Mouse (Mus musculus) heart, postnatal 25 days (tissue): ENCODE measurements at regions not wholly inside any gene's neighbourhood (a gene's known extent, or its start where the extent isn't known, plus 50 kb on each side); places are given as distances from the start of the nearest gene placed in this dataset.

Experiments used
- DNase-seq: peaks from one replicate; pipeline ENCODE4 v3.0.0; 2022; ENCODE audit warnings: low spot score
- intact Hi-C: fragments of 180-260 bp; cut with DNase I; formaldehyde crosslinking; loops from one replicate; pipeline ENCODE4 v1.15.1; 2025

DNA sequence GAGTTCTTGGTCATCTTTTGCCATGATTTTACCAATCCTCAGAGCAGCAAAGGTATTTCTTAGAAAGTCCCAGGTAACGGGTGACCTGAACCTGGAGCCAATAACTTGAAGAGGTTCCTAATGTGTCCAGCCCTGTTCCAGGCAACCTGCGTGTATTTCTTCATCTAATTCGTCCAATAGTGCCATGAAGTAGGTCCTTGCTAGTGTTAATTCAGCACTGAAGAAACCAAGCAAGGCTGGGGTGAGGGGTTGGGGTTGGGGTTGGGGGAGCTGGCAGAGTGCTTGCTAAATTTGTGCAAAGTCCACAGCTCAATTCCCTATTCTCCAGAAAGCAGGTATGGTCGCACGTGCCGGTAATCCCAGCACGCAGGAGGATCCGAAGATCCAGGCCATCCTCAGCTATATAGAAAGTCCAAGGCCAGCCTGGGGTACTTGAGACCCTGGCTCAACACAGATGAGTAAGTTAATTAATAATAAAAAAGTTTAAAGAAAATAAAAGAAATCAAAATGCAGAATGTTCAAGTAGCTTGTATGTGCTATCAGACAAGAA lies 54.6 kb upstream of the Cpsf6 start:
- DNase-seq: no peak
- intact Hi-C loops: loop anchor here (2.0 kb wide), 2 partner anchors 72 to 96 kb away; no protein-coding TSS in a partner anchor

DNA sequence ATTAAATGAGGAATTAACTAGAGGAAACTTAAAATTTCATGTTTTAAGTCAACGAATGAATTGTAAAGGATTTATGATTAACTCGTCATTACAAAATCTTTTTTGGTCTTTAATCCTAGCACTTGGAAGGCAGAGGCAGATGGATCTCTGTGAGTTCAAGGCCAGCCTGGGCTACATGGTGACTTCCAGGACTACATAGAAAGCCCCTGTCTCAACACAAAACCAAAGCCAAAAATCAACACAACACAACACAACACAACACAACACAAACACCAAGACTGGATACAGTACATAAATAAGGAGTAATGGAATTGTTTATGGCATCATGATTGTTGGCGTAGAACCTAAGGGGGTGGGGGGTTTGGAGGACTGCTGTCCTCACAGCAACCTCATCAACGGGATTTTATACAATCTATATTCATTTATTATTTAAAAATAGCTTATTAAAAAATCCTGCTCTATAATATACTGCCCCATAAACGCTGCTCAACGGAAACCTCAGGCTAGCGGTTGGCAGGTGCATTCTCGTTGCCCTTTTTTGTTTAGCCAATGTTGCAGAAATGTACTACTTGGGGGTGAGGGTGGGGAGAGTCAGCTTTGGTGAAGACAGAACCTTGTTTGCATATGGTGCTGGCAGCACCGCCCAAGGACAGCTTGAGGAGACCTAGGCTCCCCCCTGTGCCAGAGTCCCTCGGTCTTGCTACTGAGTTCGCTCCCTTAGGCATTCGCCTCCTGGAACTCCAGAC lies 53.9 kb upstream of the Cpsf6 start:
- DNase-seq: no peak
- intact Hi-C loops: loop anchor here (2.0 kb wide), 2 partner anchors 71 to 95 kb away; no protein-coding TSS in a partner anchor

DNA sequence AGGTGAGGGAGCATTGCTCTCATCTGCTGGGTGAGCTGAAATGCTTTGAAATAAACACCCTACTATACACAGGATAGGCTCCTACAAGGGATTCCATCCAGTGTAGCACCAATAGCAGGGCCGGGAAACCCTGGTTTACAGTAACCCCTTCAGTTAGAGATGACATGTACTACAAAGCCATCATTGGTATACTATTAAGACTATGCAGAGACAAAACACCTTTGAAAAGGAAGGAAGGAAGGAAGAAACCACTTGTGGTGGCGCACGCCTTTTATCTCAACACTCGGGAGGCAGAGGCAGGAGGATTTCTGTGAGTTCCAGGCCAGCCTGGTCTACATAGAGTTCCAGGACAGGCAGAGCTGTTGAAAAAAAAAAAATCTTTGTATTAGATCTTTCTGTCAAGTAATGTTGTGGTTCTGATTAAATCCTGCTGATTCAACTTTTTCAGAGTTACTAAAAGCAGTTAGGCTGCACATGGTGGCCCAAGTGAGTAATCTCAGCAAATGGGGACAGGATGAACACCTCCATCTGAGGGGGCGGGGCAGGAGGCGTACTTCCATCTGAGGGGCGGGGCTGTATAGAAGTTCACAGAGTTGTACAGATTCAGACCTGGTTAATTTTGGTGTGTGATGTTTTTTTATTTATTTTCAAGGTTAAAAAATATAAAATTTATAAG lies 53.2 kb upstream of the Cpsf6 start:
- intact Hi-C loops: no loop called here
- no peak for DNase-seq

DNA sequence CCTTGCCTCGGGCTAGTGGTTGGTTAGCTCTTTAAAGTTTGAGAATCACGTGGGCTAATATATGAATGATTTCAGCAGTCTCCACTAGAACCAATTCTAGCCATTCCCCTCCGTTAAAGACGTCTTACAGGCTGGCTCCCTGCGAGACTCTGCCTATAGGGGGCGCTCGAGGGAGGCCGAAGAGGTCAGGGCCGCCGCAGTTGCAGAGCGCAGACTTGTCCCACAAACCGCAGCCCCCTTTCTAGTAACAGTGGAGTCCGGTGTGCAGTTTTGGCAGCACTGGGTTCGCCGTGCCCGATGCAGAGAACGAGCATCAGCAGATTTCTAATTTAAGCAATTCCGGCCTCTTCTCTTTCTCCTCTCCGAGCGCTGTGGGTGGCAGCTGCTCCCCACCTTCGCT lies 52.6 kb upstream of the Cpsf6 start:
- no peak for DNase-seq
- intact Hi-C loops: no loop called here

DNA sequence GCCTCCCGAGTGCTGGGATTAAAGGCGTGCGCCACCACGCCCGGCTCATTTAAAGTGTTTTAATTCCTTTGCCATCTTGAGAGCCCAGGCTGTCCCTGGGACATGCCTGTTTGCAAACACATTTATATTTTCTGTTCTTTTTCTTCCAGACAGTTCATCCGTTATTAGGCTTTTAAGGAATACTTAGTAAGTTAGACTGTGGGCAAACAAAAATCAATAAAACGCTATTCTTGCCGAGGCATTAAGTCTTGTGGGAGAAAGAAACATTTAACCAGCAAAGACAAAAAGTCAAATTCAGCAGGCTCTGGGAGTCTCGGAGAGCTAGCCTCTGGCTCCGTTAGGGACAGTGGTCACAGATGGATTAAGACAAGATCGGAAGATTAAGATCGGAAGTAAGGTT lies 52.0 kb upstream of the Cpsf6 start:
- no peak for DNase-seq
- intact Hi-C loops: no loop called here

DNA sequence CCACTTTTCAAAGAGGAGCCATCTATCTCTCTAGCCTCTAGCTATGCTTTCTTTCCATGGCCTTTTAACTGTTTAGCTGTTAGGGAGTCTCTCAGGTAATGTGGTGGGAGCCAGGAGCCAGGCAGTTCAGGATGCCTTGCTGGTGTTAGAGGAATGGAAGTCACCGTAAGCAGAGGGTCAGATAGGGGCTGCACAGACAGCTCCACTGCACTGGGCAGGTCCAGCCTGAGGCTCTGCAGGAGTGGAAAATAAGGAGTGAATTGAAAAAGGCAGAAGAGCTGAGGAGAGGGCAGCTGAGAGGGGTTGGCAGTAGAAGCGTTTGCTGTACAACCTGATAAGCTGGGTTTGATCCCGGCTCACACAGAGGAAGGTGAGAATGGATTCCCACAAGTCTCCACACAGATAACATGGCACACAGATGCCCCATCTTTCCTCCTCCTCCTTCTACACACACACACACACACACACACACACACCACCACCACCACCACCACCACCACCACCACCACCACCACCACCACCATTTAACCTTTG lies 51.3 kb upstream of the Cpsf6 start:
- intact Hi-C loops: no loop called here
- no peak for DNase-seq

DNA sequence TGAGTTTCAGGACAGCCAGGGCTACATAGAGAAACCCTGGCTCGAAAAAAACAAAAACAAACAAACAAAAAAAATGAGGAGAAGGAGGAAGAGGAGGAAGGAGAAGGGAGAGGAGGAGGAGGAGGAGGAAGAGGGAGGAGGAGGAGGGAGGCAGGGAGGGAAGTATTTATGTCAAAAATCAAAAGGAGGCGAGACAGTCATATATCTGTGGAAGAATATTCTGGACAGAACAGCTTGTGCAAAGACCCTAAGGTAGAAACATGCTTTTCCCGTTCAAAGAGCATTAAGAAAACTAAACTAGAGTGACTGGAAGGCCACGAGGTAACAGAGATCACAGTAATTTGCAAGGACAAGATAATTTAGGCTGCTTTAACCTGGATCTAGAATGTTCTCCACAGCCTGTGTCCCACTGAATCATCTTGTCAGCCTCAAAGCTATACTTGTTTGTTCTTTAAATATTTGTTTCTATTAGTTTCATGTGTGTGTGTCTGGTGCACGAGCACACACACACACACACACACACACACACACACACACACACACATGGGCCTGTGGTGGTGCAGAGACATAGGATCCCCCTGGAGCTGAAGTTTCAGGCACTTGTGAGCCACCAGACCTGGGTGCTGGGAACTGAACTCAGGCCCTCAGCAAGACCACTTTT lies 50.5 kb upstream of the Cpsf6 start:
- no peak for DNase-seq
- intact Hi-C loops: no loop called here

DNA sequence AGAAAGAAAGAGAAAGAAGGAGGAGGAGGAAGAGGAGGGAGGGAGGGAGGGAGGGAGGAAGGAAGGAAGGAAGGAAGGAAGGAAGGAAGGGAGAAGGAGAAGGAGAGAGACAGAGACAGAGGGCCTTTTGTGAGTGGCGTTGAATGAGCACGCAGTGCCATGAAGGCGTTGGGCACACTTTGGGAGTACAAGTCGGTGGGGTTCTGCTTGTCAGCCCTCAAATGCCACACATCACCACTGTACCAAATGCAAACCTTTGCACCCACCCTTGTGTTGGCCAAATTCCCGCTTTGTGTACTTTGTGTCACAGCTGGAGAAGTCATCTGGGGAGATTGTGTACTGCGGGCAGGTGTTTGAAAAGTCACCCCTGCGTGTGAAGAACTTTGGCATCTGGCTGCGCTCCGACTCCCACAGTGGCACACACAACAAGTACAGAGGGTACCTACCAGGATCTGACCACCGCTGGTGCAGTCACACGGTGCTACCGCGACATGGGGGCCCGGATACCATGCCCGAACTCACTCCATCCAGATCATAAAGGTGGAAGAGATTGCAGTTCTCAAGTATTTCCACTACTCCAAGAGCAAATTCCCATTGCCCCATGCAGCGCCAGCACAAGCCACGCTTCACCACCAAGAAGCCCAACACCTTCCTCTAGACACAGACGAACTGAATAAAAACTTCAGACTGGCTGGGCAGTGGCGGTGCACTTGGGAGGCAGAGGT lies 49.8 kb upstream of the Cpsf6 start:
- no peak for DNase-seq
- intact Hi-C loops: no loop called here
